ENCODE assay signal across 8 mouse cellular contexts in genomic region chr6:51269617-51270016, GRCm38 (mm10).
DNase-seq lines count a peak whose midpoint lies in the region; ATAC-seq and TF ChIP-seq lines count a peak whose summit lies in the region.

No protein-coding gene starts in this region.

- no peak for TF ChIP-seq POLR2A in ES-Bruce4 (IDR thresholded peaks at IDR 0.05; ENCODE audit: insufficient read depth, low read length)

- no peak for TF ChIP-seq EP300 in ES-Bruce4 (IDR thresholded peaks at IDR 0.05; ENCODE audit: insufficient read depth, low read depth, low read length)

- H3K4me1 ChIP-seq in ES-Bruce4 (ENCODE audit: control insufficient read depth, insufficient read depth, low read length), result no peaks in the 10 kb centered on the region
- H3K4me1 ChIP-seq in heart, embryonic 11.5 days (ENCODE audit: control insufficient read depth, insufficient read depth, low read length), result peaks cover 4% of the 10 kb centered on the region
- H3K4me1 ChIP-seq in liver, embryonic 12.5 days, result peaks cover 28% of the 10 kb centered on the region

- H3K27ac ChIP-seq in ES-Bruce4 (ENCODE audit: insufficient read depth, low read length), result no peak overlapping the region
- H3K27ac ChIP-seq in heart, embryonic 11.5 days (ENCODE audit: low read depth, low read length), result no peak overlapping the region
- no peak overlapping the region for H3K27ac ChIP-seq in liver, embryonic 12.5 days

- WGBS in heart, embryonic 11.5 days (ENCODE audit: insufficient replicate concordance), result 16% methylated on average over 10 of the region's 10 CpGs
- 19% methylated on average over 10 of the region's 10 CpGs for WGBS in liver, embryonic 12.5 days (ENCODE audit: insufficient replicate concordance)

- H3K4me3 ChIP-seq in ES-Bruce4 (ENCODE audit: low read depth, low read length), result peak overlapping the region; percentile 86
- H3K4me3 ChIP-seq in heart, embryonic 11.5 days (ENCODE audit: low read depth, low read length), result peak overlapping the region; percentile 71
- peak overlapping the region; percentile 69 for H3K4me3 ChIP-seq in liver, embryonic 12.5 days

- H3K4me2 ChIP-seq in heart, embryonic 11.5 days, result peak overlapping the region; percentile 89
- H3K4me2 ChIP-seq in liver, embryonic 12.5 days, result peak overlapping the region; percentile 90

- H3K27me3 ChIP-seq in ES-Bruce4 (ENCODE audit: control insufficient read depth, insufficient read depth, low read length, poor library complexity, severe bottlenecking), result no peaks in the 10 kb centered on the region
- no peaks in the 10 kb centered on the region for H3K27me3 ChIP-seq in heart, embryonic 11.5 days (ENCODE audit: control insufficient read depth, insufficient read depth, low read length)
- H3K27me3 ChIP-seq in liver, embryonic 12.5 days (replicated peaks), result peaks cover 8% of the 10 kb centered on the region; the same call in 1 of the 2 replicates

- ATAC-seq in heart, embryonic 11.5 days (replicated peaks; ENCODE audit: insufficient number of reproducible peaks, low FRiP score, low TSS enrichment), result no peak
- no peak for ATAC-seq in liver, embryonic 12.5 days

- H3K9me3 ChIP-seq in ES-Bruce4 (replicated peaks; ENCODE audit: control insufficient read depth, insufficient read depth, low read length, poor library complexity, severe bottlenecking), result no peaks in the 10 kb centered on the region
- H3K9me3 ChIP-seq in heart, embryonic 11.5 days (replicated peaks; ENCODE audit: control insufficient read depth, low read length), result no peaks in the 10 kb centered on the region
- H3K9me3 ChIP-seq in liver, embryonic 12.5 days (replicated peaks), result no peaks in the 10 kb centered on the region

- H3K36me3 ChIP-seq in ES-Bruce4 (ENCODE audit: control insufficient read depth, insufficient read depth, low read length, poor library complexity, severe bottlenecking), result no peaks in the 10 kb centered on the region
- H3K36me3 ChIP-seq in heart, embryonic 11.5 days (ENCODE audit: control insufficient read depth, insufficient read depth, low read length), result no peaks in the 10 kb centered on the region
- H3K36me3 ChIP-seq in liver, embryonic 12.5 days, result no peaks in the 10 kb centered on the region

- H3K9ac ChIP-seq in ES-Bruce4 (ENCODE audit: low read depth, poor library complexity, severe bottlenecking), result no peak overlapping the region
- H3K9ac ChIP-seq in heart, embryonic 11.5 days (ENCODE audit: low read depth, low read length), result peak overlapping the region; percentile 90
- H3K9ac ChIP-seq in liver, embryonic 12.5 days, result peak overlapping the region; percentile 74

- TF ChIP-seq CTCF in ES-Bruce4 (IDR thresholded peaks at IDR 0.05; ENCODE audit: low read depth, low read length), result no peak

- peak; percentile 2 to 17 for DNase-seq in adrenal gland, postnatal 36 days
- no peak for DNase-seq in adrenal gland, adult 18-20 months (ENCODE audit: low spot score in 2 of 2)
- peak; percentile 31 for DNase-seq in thymus, postnatal 4 days
- no peak for DNase-seq in right cerebral cortex, adult 2 months (ENCODE audit: low spot score in 2 of 2)
- no peak for DNase-seq in natural killer cell, adult 2 months (ENCODE audit: low spot score in 2 of 2)

Comparison
In these comparisons a context has a peak if more than half of its experiments do, and no peak if none do; other contexts are left out.
1. DNase-seq: peak in adrenal gland, postnatal 36 days (2 of 2) and thymus, postnatal 4 days (single experiment); none in adrenal gland, adult 18-20 months (0 of 2), right cerebral cortex, adult 2 months (0 of 2) and natural killer cell, adult 2 months (0 of 2).
2. Peak in every context shown above with its lines, with median percentiles within 50 percentile points of each other: H3K4me3 ChIP-seq.